Mouse (Mus musculus): Measurements from ENCODE around the gene Gm5538. TPM values are rescaled to one million over a fixed set of nuclear protein-coding genes. Genes with fewer than 3 reads are reported as not detected.

The Gm5538 gene
- polyA plus RNA-seq (2017; shearing (Covaris generic)), result not detected

GRCm38 (mm10) chr3:59729490-59729889, at the start of gene Gm5538:
Gene Gm5538 (plus strand): TSS chr3:59729790.

Other genes with a start within 250 kb of the Gm5538 start
- not detected for gene Gm8298, start 131.3 kb downstream of the Gm5538 start, polyA plus RNA-seq (2017; shearing (Covaris generic))
- under 1 TPM in 1 of 2 experiments, not detected in 1; 0.70 TPM for gene C130079G13Rik, start 195.4 kb downstream of the Gm5538 start, polyA plus RNA-seq (2017; shearing (Covaris generic))

Measured in activated CD4-positive, CD25-positive, alpha-beta regulatory T cell (primary cell).